Mouse (Mus musculus) right cerebral cortex, postnatal 25 days (tissue): Measurements from ENCODE around the gene Rin2.
A peak's percentile ranks its signal among the peaks of the same experiment; 100 is the strongest.
"Not testable (repeated sequence)": the region's sequence is repeated elsewhere in the genome, so short reads cannot be mapped to it uniquely, and the experiment has no call there.

Source experiments
- DNase-seq: peaks from one replicate; pipeline ENCODE4 v3.0.0; 2022

The Rin2 gene

GRCm38 (mm10) chr2:145866695-145867449 lies 191.9 kb downstream of the Rin2 start:
- DNase-seq, result no peak

- DNase-seq, result no peak
Measured at GRCm38 (mm10) chr2:145871308-145871707, 196.3 kb downstream of the Rin2 start.

DNA sequence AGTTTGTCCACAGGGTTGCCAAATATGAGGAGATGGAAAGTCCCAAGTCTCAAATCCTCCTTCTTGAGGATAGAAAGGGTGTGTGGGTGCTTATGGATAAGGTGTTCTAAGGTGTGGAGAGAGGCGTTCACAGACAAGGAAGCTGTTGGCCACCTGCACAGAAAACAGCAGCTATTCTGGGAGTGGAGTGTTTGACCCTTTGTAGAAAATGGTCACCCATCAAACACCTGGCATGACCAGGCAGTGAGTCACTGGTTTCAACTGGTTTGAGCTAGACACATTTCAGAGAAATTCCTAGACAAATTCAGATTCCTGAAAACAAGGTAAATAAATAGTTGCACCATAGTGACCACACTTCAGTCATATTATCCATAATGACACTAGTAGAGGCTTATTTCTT lies 197.1 kb downstream of the Rin2 start:
- no peak for DNase-seq

DNA sequence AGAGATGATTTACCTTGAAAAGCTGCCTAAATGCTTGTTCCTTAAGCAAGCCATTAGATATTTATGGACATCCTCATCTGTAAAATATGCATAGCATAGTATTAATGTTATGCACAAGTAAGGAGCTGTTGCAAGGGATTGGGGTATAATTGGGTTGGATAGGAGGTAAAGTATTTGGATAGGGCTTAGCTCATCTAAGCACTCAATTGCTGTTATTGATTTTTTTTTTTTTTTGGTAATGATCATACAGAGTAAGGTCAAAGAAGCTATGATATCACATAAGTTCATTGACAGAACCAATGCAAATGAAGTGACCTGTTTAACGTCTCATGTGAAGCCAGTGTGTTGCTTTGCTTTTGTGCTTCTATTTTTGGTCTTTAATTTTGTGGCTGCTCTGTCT lies 198.9 kb downstream of the Rin2 start:
- DNase-seq, result no peak

DNA sequence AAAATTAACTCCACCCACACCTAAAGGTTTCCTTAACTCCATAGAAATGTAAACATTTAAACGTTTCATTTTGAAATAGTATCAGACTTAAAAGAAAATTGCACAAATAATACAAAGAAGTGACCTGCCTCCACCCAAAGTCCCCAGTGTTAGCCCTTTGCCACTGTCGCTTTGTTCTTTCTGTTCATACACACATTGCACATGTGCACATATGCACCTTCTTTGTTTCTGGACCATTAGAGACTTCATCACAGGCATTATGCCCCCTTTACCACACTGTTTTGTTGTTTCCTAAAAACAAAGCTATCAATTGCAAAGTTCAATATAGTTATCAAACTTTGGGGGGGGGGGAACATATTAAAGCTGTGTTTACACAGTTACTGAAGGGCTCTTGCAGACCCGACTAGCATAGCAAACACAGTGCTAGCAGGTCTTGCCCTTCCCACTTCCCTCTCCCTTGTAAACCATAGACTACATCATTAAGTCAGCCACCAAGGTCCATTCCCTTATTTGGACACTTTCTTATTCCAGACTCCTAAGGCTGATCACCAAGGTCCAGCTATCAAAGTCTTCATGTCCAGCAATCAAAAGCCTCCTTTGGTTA lies 200.0 kb downstream of the Rin2 start:
- no peak for DNase-seq

DNA sequence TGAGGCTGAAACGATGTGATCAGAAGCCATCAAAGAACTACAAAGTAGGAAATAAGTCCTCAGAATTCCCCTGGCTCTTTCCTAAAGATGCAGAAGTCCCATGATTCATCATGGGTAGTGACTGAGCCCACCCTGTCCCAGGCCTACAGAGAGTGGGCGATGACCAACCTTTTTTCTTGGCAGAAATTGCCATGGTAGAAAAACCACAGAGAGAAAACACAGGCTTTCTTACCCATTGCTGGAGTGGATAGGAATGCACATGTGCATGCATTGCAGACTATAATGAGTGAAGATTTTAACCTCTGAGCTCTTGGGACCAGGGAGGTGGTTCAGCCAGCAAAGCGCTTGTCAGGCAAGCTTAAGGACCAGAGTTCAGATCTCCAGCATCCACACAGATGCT lies 202.2 kb downstream of the Rin2 start:
- no peak for DNase-seq

DNA sequence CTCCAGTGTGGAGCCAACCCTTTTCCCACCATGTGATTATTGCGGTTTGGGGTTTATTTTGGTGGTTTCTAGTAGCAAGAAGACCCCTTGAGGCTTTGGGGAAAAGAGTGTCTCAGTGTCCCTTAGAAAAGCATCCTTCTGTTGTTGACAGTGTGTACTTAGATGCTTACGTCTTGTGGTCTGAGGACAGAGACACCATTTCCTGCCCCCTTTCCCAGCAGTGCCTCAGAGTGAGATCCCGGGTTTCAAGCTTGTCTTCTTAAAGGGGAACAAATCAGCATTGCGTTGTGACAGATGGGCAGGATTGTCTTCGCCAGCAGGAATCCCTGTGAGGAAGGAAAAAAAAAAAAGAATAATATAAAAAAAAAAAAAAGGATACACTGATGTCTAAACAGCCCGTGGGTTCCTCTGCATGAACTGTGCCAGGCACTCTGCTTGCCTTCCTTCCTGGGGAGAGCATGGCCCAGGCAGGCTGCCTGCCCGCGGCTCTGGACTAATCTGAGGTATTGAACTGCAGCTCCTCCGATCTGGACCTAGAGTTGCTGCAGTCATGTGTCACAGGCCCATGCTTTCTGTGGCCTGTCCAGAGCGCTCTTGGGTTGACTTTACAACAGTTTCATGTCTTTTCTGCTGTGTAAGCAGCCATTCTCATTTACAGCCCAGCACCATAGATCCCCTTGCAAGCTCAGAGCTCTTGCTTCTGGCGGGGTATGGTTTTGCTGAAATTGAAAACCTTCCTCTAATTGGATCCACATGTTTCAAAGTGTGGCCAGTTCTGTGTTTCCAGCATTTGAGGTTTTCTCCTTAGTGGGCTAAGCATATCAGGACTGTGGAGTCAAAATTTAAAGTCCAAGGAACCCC lies 206.1 kb downstream of the Rin2 start:
- DNase-seq, result no peak

DNA sequence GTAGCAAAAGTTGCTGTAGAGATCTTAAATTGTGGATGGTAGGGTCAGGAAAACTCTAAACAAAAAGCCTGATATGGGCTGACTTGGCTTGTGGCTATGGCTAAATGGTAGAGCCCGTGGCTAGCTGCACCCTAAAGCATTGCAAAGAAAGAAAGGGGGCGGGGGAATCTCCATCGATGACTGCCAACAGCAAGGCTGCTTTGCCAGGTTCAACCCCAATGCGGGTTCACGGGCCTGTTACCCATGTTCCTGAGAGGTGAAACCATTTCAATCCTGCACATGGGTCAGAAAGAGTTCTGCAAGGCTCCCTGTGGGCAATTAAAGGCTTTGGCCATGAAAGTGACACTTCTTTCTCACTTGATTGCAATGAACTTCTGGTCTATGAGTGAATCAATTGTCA lies 206.9 kb downstream of the Rin2 start:
- no peak for DNase-seq

DNA sequence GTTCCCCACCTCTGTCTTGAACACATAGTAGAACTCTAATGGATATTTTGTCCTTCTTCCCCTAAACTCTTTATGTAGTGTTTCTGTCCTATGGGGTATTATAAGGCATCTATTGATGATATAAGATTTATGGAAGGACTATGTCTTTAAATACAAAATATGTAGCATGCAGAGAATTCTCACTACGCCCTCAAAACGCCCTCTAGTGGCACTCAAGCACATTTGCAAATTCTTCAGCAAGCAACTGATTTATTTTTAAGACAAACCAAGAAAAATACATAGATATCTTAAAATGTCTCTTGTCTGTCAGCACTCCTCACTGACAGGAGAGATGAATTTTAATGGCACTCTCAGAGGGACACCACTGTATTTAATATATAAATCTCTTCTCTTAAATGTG lies 207.4 kb downstream of the Rin2 start:
- no peak for DNase-seq

DNA sequence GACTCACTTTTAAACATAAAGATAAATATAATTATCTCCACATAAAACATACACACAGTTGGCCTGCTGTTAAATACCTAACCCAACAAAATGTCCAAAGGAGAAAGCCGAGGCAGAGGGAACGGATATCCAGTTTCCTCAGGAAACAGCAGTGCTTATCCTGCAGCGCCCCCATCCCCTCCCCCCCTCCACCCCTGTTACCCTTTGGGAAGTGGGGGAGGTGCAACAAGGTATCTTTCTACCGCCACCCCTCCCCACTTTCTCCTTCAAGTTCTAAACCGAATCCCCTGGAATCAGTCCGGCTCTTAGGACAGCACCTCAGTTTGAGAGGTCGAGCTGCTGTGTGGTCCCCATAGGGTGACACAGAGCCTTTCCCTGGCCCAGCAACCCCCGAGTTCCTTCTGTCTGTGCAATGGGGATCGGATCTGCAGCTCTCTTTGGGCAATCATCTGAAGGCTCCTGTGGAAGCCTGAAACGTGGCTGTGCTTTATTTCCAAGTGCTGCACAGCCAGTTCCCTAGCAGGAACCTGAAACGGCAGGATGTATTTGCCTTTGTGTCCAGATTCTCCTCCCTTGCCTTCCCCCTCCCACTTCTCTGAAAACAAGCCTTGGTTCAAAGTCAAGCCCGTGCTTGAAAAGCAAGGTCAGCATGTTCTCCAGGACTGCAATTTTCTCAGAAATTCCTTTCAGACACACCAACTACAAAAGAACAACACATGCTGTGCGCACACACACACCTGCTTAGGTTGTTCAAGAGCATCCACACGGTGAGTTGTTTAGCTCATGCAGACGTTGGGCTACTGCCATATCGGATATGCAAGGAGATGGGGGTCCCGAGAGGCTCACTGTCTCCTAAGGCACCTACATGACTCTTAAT lies 209.3 kb downstream of the Rin2 start:
- no peak for DNase-seq

- peak; percentile 49 for DNase-seq
Measured at GRCm38 (mm10) chr2:145884913-145885785, 210.1 kb downstream of the Rin2 start.

DNA sequence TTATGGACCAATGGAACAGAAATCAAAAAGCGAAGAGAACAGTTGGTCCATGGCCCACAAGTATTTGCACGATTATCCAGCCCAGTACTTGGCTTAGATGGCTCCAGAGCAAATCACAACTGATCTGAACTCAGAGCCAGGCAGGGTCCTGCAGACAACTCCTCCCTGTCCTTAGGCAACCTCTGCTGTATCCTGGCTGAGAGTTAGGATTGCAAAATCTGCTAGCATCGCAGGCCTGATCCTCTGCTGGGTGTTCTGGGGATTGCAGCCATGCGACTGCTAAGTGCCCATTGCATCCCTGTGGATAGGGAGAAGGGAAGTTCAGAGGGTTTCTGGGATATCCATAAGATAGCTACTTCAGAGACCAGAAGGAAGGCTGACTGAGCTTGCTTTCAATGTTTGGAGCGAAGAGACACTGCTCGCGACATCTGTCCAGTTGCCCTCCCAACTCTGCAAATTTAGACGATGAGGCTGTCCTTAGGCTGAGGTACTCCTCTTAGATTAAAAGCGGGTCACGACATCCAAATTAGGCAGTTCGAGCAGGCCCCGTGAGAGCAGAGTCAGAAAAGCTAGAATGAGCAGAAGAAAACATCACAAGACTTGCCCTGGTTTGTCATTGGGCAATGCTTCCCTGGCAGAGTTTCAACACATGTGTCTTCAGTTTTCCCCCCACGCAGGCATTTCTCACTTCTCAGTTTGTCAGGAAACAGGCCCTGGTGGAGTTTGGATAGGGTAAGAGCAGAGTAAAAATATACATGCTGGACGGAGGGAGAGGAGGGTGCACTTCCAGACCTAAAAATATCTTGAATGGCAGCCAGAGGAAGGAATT lies 213.1 kb downstream of the Rin2 start:
- peak; percentile 48 for DNase-seq

GRCm38 (mm10) chr2:145888766-145889480 lies 213.9 kb downstream of the Rin2 start:
- DNase-seq, result no peak

DNA sequence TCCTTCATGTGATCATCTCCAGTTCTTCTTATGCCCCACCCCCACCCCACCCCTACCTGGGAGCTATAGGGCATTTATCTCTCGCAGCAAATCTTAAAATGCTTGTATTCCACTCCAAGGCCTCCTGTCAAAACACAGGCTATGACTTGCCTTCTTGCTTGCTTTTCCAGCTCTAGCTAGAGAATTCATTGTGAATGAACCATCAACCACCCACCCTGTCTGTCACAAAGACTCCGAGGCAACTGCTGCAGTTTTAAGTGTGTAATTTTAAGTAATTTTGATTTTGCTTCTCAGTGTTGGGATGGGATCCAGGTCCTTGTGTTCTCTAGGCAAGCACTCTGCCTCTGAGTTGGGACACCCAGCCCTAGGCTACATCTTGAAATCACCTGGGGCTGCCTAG lies 215.6 kb downstream of the Rin2 start:
- no peak for DNase-seq

DNA sequence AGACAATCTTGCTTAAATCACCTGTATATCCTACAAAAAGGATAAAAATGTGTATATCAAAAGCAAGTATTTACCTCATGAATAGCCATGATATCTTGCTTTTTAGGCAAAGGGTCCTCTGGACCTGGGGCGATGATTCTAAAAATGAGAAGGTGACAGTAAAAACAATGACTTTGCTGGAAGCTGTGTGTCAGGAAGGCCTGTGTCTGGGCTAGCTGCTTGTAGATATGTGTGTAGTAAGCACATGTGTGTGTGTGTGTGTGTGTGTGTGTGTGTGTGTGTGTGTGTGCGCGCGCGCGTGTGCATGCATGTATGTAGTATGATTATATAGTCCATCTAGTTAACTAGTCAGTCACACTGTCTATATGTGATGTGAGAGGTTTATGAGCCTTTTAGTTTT lies 218.7 kb downstream of the Rin2 start:
- no peak for DNase-seq

GRCm38 (mm10) chr2:145898106-145898505 lies 223.1 kb downstream of the Rin2 start:
- DNase-seq, result no peak

DNA sequence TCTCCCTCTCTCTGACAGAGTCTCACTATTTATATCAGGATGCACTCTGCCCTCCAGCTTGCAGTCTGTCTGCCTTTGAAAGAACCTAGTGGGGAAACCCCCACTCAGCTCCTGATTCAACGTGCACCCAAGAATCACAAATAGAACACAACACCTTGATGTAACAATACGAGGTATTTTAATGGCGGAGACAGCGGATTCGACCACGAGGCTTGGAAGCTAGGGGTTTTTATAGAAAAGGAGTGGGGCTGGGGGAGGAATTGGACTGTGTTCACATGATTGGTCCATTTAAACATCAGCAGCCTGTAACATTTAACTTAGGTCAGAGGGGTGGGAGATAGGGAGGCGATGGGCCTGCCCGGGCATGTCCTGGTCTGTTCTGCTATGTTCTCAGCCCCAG lies 225.3 kb downstream of the Rin2 start:
- DNase-seq, result not testable (repeated sequence)

- no peak for DNase-seq
Measured at GRCm38 (mm10) chr2:145901861-145902260, 226.8 kb downstream of the Rin2 start, which contains the start of gene Naa20. Gene Naa20 (plus strand): TSS chr2:145902099.

- peak; percentile 89 for DNase-seq
Measured at GRCm38 (mm10) chr2:145903061-145903901, 228.3 kb downstream of the Rin2 start.
